Mouse (Mus musculus): ENCODE data around the gene Nrl. TPM values are rescaled to one million over a fixed set of nuclear protein-coding genes. Genes with fewer than 3 reads are reported as not detected.
A peak's percentile ranks its signal among the peaks of the same experiment; 100 is the strongest.

The Nrl gene
- total RNA-seq, 4 experiments from 2014 or later: not detected

- DNase-seq: no peak
These were observed 45.2 kb downstream of the Nrl start for GRCm38 (mm10) chr14:55479629-55480028.

- DNase-seq: peak; percentile 69
These were observed 45.9 kb downstream of the Nrl start, which contains the start of gene Dhrs4 for GRCm38 (mm10) chr14:55478651-55479599. Gene Dhrs4, plus strand, starts transcription at chr14:55478758.

DNA sequence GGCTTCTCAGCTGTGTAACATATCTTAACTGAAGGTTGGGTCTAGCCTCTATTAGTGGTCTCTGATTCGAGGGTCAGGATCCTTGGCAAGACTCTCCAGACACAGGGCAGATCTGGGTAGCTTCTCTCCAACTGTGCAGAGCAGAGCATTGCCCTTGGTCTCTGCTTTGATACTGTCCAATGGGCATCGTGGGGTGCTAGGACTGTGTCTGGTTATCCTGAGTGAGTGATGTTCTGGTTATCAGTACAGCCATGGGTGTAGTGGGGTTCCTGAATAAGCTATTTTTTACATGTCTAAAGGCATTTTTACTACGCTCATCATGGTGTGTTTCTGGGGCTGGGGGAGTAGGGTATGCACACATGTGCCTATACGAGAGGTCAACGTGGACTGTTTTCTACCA lies 47.0 kb downstream of the Nrl start:
- DNase-seq: no peak

DNA sequence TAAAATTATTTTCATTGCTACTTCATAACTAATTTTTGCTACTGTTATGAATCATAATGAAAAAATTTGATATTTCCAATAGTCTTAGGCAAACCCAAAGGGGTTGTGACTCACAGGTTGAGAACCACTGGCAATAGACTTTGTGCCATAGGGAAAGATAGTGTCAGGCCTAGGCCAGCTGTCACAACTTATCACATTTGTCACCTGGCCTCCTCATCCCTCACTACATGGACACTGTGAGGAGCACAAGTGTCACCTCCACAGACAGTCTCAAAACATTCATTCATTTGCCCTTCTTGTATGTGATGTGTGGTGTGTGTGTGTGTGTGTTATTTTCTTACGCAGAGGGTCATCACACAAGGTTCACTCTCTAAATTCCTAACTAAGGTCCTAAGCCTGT lies 47.4 kb downstream of the Nrl start:
- DNase-seq: no peak

GRCm38 (mm10) chr14:55475654-55476053 lies 49.1 kb downstream of the Nrl start:
- no peak for DNase-seq

DNA sequence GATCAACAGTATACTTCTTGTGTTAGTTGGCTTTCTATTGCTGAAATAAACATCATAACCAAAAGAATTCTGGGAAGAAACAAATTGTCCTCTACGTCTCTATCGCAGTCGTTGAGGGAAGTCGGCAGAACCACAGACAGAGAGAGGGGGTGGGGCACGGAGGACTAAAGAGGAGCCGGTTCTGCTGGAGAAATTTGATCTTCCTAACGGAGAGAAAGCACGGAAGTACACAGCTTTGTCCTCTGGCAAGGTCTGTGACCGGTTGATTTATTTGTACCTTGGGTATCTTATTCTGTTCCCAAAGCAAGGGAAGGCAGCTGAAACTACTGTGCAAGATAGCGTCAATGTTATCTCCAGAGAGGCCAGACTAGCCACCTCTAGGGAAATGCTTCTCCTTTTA lies 54.0 kb downstream of the Nrl start:
- DNase-seq: no peak

DNA sequence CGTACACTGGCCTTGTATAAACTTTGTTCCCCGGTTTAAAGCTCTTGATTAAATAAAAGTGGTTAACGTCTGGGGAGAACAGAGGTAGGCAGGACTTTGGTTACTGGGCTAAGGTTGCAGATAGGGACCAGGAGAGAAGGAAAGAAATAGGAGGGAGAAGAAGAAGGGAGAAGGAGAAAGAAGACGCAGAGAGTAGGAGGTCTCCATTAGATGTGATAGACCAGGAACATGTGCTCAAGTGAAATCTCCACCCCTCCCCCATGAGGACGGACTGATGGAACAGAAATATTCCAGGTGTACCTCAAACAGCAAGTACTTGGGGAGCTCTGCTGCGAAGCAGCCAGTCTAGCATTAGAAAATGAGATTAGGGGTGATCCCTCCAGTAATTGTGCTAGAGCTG lies 55.0 kb downstream of the Nrl start:
- DNase-seq: no peak

DNA sequence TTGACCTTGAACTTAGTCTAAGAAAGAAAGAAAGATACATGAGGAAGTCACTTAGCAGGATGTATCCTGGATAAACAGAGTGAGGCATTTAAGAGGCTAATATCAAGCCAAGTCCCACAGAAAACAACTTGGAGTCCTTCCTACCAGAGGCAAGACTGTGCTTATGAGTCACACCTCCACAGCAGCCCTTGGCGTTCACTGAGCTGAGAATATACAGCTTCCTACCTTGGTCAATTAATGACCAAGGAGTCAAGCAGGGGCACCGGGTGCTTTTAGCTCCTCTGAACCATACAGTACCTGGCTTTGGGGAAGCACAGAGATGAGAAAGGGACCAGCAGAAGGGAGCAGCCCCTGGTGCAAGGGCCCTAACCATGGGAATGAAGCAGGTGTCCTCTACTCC lies 55.7 kb downstream of the Nrl start:
- no peak for DNase-seq

Other genes starting within 250 kb of the Nrl start
- 10 to 100 TPM; 51.9 to 72.7 (median 66.9) TPM for gene Dhrs4, start 46.2 kb downstream of the Nrl start, total RNA-seq (2022)
- 10 to 100 TPM in 2 of 4 experiments, 1 to 10 TPM in 2; 5.7 to 14.0 (median 8.6) TPM for gene Carmil3, start 34.3 kb downstream of the Nrl start, total RNA-seq (2022)
- gene Cpne6, start 14.5 kb downstream of the Nrl start, total RNA-seq (2022): under 1 TPM; 0.09 to 0.35 (median 0.27) TPM
- gene Pck2, start 15.3 kb upstream of the Nrl start, total RNA-seq (2022): 10 to 100 TPM; 36.5 to 44.6 (median 40.6) TPM
- 100 to 1,000 TPM; 146 to 159 (median 158) TPM for gene Dcaf11, start 35.0 kb upstream of the Nrl start, total RNA-seq (2022)
- 1 to 10 TPM in 1 of 4 experiments, under 1 TPM in 2, not detected in 1; 0.70 to 1.2 (median 0.81) TPM for gene A730061H03Rik, start 35.4 kb upstream of the Nrl start, total RNA-seq (2022)
- under 1 TPM; 0.74 to 0.98 (median 0.85) TPM for gene Fitm1, start 50.6 kb upstream of the Nrl start, total RNA-seq (2022)
- gene Psme1, start 53.1 kb upstream of the Nrl start, total RNA-seq (2022): 100 to 1,000 TPM; 253 to 384 (median 292) TPM
- 10 to 100 TPM; 47.3 to 50.6 (median 49.7) TPM for gene Emc9, start 60.3 kb upstream of the Nrl start, total RNA-seq (2022)
- 100 to 1,000 TPM; 325 to 423 (median 363) TPM for gene Psme2, start 66.1 kb upstream of the Nrl start, total RNA-seq (2022)
- 10 to 100 TPM; 33.3 to 52.1 (median 39.2) TPM for gene Rnf31, start 66.7 kb upstream of the Nrl start, total RNA-seq (2022)
- 10 to 100 TPM; 20.2 to 28.5 (median 27.6) TPM for gene Irf9, start 78.6 kb upstream of the Nrl start, total RNA-seq (2022)
- 10 to 100 TPM; 12.0 to 18.1 (median 13.1) TPM for gene Rec8, start 93.1 kb upstream of the Nrl start, total RNA-seq (2022)
- gene Ipo4, start 111.0 kb upstream of the Nrl start, total RNA-seq (2022): 100 to 1,000 TPM in 3 of 4 experiments, 10 to 100 TPM in 1; 93.7 to 140 (median 111) TPM
- 1 to 10 TPM in 2 of 4 experiments, not detected in 2; 1.5 to 1.9 TPM for gene Gm49378, start 112.9 kb upstream of the Nrl start, total RNA-seq (2022)
- gene Tm9sf1, start 118.8 kb upstream of the Nrl start, total RNA-seq (2022): 100 to 1,000 TPM in 2 of 4 experiments, 10 to 100 TPM in 2; 95.2 to 101 (median 98.7) TPM
- gene Tssk4, start 125.2 kb upstream of the Nrl start, total RNA-seq (2022): 1 to 10 TPM in 2 of 4 experiments, under 1 TPM in 2; 0.93 to 2.0 (median 1.5) TPM
- 10 to 100 TPM; 59.0 to 65.8 (median 62.3) TPM for gene Mdp1, start 135.5 kb upstream of the Nrl start, total RNA-seq (2022)
- gene Gmpr2, start 147.0 kb upstream of the Nrl start, total RNA-seq (2022): 10 to 100 TPM; 26.3 to 36.5 (median 32.8) TPM
- 100 to 1,000 TPM; 299 to 385 (median 359) TPM for gene Nedd8, start 147.1 kb upstream of the Nrl start, total RNA-seq (2022)
- gene Tinf2, start 156.8 kb upstream of the Nrl start, total RNA-seq (2022): 10 to 100 TPM; 25.5 to 44.5 (median 34.2) TPM
- under 1 TPM; 0.17 to 0.46 (median 0.30) TPM for gene Tgm1, start 188.9 kb upstream of the Nrl start, total RNA-seq (2022)
- gene Rabggta, start 197.3 kb upstream of the Nrl start, total RNA-seq (2022): 10 to 100 TPM; 20.2 to 31.5 (median 26.1) TPM
- 10 to 100 TPM; 67.5 to 76.9 (median 71.0) TPM for gene Dhrs1, start 220.7 kb upstream of the Nrl start, total RNA-seq (2022)
- gene Nop9, start 220.7 kb upstream of the Nrl start, total RNA-seq (2022): 10 to 100 TPM; 17.7 to 20.5 (median 19.1) TPM
- under 1 TPM in 2 of 4 experiments, not detected in 2; 0.31 to 0.49 TPM for gene Cideb, start 233.5 kb upstream of the Nrl start, total RNA-seq (2022)
- gene Ltb4r2, start 236.4 kb upstream of the Nrl start, total RNA-seq (2022): under 1 TPM in 1 of 4 experiments, not detected in 3; 0.17 TPM
- gene Ltb4r1, start 241.0 kb upstream of the Nrl start, total RNA-seq (2022): under 1 TPM; 0.31 to 0.75 (median 0.43) TPM